Mouse (Mus musculus): ENCODE measurements around the gene Gm20388. TPM values are rescaled to one million over a fixed set of nuclear protein-coding genes. Genes with fewer than 3 reads are reported as not detected.

The Gm20388 gene
- total RNA-seq, 1 experiment from 2014 or later = 10.0 TPM

- ATAC-seq (replicated peaks; ENCODE audit: insufficient number of reproducible peaks, low FRiP score, low TSS enrichment, poor library complexity, severe bottlenecking) = no peak
Measured at GRCm38 (mm10) chr8:121371287-121371686, 1460.6 kb downstream of the Gm20388 start.

- ATAC-seq (replicated peaks; ENCODE audit: insufficient number of reproducible peaks, low FRiP score, low TSS enrichment, poor library complexity, severe bottlenecking) = no peak
Measured at GRCm38 (mm10) chr8:121371911-121372638, 1461.4 kb downstream of the Gm20388 start.

GRCm38 (mm10) chr8:121372639-121372986, 1462.0 kb downstream of the Gm20388 start:
- no peak for ATAC-seq (replicated peaks; ENCODE audit: insufficient number of reproducible peaks, low FRiP score, low TSS enrichment, poor library complexity, severe bottlenecking)

- ATAC-seq (replicated peaks; ENCODE audit: insufficient number of reproducible peaks, low FRiP score, low TSS enrichment, poor library complexity, severe bottlenecking) = no peak
Measured at GRCm38 (mm10) chr8:121374284-121374683, 1463.6 kb downstream of the Gm20388 start.

- ATAC-seq (replicated peaks; ENCODE audit: insufficient number of reproducible peaks, low FRiP score, low TSS enrichment, poor library complexity, severe bottlenecking) = no peak
Measured at GRCm38 (mm10) chr8:121374777-121375176, 1464.1 kb downstream of the Gm20388 start.

GRCm38 (mm10) chr8:121376116-121376950, 1465.7 kb downstream of the Gm20388 start:
- no peak for ATAC-seq (replicated peaks; ENCODE audit: insufficient number of reproducible peaks, low FRiP score, low TSS enrichment, poor library complexity, severe bottlenecking)

GRCm38 (mm10) chr8:121377680-121378079, 1467.0 kb downstream of the Gm20388 start:
- no peak for ATAC-seq (replicated peaks; ENCODE audit: insufficient number of reproducible peaks, low FRiP score, low TSS enrichment, poor library complexity, severe bottlenecking)

GRCm38 (mm10) chr8:121379387-121379786, 1468.7 kb downstream of the Gm20388 start:
- no peak for ATAC-seq (replicated peaks; ENCODE audit: insufficient number of reproducible peaks, low FRiP score, low TSS enrichment, poor library complexity, severe bottlenecking)

GRCm38 (mm10) chr8:121382583-121383241, 1472.1 kb downstream of the Gm20388 start:
- no peak for ATAC-seq (replicated peaks; ENCODE audit: insufficient number of reproducible peaks, low FRiP score, low TSS enrichment, poor library complexity, severe bottlenecking)

GRCm38 (mm10) chr8:121385540-121385939, 1474.9 kb downstream of the Gm20388 start:
- ATAC-seq (replicated peaks; ENCODE audit: insufficient number of reproducible peaks, low FRiP score, low TSS enrichment, poor library complexity, severe bottlenecking) = no peak

GRCm38 (mm10) chr8:121390608-121391007, 1480.0 kb downstream of the Gm20388 start:
- no peak for ATAC-seq (replicated peaks; ENCODE audit: insufficient number of reproducible peaks, low FRiP score, low TSS enrichment, poor library complexity, severe bottlenecking)

GRCm38 (mm10) chr8:121391254-121391653, 1480.6 kb downstream of the Gm20388 start:
- ATAC-seq (replicated peaks; ENCODE audit: insufficient number of reproducible peaks, low FRiP score, low TSS enrichment, poor library complexity, severe bottlenecking) = no peak

- ATAC-seq (replicated peaks; ENCODE audit: insufficient number of reproducible peaks, low FRiP score, low TSS enrichment, poor library complexity, severe bottlenecking) = no peak
Measured at GRCm38 (mm10) chr8:121391771-121392170, 1481.1 kb downstream of the Gm20388 start.

- ATAC-seq (replicated peaks; ENCODE audit: insufficient number of reproducible peaks, low FRiP score, low TSS enrichment, poor library complexity, severe bottlenecking) = no peak
Measured at GRCm38 (mm10) chr8:121392482-121392881, 1481.8 kb downstream of the Gm20388 start.

GRCm38 (mm10) chr8:121393111-121393510, 1482.5 kb downstream of the Gm20388 start:
- ATAC-seq (replicated peaks; ENCODE audit: insufficient number of reproducible peaks, low FRiP score, low TSS enrichment, poor library complexity, severe bottlenecking) = no peak

- ATAC-seq (replicated peaks; ENCODE audit: insufficient number of reproducible peaks, low FRiP score, low TSS enrichment, poor library complexity, severe bottlenecking) = no peak
Measured at GRCm38 (mm10) chr8:121394686-121395085, 1484.0 kb downstream of the Gm20388 start.

- ATAC-seq (replicated peaks; ENCODE audit: insufficient number of reproducible peaks, low FRiP score, low TSS enrichment, poor library complexity, severe bottlenecking) = no peak
Measured at GRCm38 (mm10) chr8:121395316-121395715, 1484.7 kb downstream of the Gm20388 start.

GRCm38 (mm10) chr8:121396151-121396550, 1485.5 kb downstream of the Gm20388 start:
- no peak for ATAC-seq (replicated peaks; ENCODE audit: insufficient number of reproducible peaks, low FRiP score, low TSS enrichment, poor library complexity, severe bottlenecking)

- ATAC-seq (replicated peaks; ENCODE audit: insufficient number of reproducible peaks, low FRiP score, low TSS enrichment, poor library complexity, severe bottlenecking) = no peak
Measured at GRCm38 (mm10) chr8:121397201-121397698, 1486.6 kb downstream of the Gm20388 start.

Data from monocyte, adult 5-6 weeks (primary cell).